Mouse (Mus musculus): ENCODE data around the gene Sqstm1. TPM values are rescaled to one million over a fixed set of nuclear protein-coding genes. Genes with fewer than 3 reads are reported as not detected.

The Sqstm1 gene
- total RNA-seq, 4 experiments from 2014 or later, result 498 to 523 (median 522) TPM

DNA sequence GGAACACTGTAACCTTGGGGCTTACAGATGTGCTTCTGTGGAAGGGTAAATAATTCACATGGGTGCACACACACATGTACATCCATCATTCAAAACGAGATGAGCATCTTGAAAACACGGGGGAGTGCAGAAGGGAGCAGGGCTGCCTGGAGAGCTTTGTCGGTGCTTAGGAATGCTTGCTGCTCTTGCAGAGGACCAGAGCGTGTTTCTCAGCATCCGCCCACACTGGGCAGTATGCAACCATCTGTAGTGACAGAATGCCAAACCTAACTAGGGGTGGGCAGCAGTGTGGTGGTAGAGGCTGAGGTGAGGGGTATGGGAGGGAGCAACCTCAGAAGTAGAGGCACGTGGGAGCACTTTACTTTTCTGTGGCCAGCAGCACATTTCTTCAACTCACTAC is 33.5 kb downstream of the Sqstm1 start:
- no peak for DNase-seq (ENCODE audit: low spot score in 2 of 2)

DNA sequence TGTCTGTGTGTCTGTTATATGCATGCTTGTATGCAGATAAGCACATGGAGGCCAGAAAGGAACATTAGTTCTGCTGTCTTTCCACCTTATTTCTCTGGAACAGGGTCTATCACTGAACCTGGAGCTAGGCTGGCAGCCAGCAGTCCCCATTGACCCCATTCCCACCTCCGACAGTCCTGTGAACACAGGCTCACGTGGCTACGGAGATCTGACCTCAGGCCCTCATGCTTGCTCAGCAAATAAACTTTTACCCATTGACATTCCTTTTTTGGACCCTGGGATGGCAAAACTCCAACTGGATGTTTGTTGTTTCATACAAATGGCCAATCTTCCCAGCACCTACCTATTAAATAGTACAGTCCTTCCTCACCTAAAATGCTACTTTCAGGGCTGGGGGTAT is 34.3 kb downstream of the Sqstm1 start:
- no peak for DNase-seq (ENCODE audit: low spot score in 2 of 2)

DNA sequence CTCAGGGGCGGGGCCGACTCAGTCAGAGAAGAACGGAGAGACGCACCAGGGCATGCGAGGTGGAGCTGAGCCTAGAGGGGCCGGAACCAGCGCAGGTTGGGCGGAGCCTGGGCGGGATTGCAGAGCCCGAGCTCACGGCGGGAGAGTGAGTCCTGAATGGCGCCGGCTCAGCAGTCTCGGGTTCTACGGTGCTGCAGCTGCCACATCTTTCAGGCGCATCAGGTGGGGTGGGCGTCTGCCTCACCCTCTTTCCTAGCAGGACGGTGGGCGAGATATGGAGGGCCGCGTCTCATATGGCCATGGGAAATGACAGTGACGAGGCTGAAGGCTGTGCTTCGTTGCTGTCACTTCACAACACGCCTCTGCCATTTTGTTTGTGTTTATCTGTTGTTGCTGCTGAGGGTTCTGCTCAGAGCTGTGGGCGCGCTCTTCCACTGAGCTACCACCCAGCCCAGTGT is 35.9 kb downstream of the Sqstm1 start:
- peak; percentile 88 to 96 for DNase-seq (ENCODE audit: low spot score in 2 of 2)

DNA sequence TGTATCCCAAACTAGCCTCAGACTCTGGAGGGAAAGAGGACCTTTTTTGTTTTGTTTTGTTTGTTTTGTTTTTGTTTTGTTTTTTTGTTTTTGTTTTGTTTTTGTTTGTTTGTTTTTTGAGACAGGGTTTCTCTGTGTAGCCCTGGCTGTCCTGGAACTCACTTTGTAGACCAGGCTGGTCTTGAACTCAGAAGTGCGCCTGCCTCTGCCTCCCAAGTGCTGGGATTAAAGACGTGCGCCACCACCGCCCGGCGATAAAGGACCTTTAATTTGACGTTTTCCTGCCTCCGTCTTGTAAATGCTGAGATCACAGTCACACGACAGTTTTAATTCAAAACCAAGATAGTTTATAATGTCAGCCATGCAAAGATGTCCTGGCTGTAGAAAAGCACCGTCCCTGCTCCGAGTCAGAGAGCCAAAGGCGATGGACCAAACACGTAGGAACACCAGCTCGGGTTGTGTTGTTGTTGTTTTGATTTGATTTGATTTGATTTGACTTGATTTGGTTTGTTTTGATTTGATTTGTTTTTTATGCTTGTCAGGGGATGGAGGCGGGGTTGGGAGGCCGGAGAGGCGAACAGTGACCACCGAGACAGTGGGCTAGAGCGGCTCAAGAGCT is 36.4 kb downstream of the Sqstm1 start, which contains the start of gene Mrnip:
Mrnip (plus strand) TSS at position 334 of the 619 bp plus-strand sequence.
- peak in 1 of 2 experiments; percentile 24 for DNase-seq (ENCODE audit: low spot score in 2 of 2)

DNA sequence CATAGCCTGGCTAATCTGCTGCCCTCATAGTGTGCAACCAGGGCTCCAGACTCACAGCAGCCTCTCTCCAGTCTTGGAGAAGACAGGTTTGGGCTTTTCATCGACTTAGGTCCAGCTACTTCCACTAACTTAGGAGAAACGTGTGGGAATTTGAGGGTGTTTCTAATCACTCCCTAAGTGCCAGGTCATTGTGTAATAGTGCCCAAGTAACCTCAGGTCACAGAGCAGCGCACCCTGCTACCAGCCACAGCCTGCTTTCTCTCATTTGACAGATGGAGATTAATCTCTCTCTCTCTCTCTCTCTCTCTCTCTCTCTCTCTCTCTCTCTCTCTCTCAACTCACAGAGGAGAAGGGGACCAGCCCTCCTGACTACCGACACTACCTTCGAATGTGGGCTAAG is 42.3 kb downstream of the Sqstm1 start:
- DNase-seq (ENCODE audit: low spot score in 2 of 2), result no peak

DNA sequence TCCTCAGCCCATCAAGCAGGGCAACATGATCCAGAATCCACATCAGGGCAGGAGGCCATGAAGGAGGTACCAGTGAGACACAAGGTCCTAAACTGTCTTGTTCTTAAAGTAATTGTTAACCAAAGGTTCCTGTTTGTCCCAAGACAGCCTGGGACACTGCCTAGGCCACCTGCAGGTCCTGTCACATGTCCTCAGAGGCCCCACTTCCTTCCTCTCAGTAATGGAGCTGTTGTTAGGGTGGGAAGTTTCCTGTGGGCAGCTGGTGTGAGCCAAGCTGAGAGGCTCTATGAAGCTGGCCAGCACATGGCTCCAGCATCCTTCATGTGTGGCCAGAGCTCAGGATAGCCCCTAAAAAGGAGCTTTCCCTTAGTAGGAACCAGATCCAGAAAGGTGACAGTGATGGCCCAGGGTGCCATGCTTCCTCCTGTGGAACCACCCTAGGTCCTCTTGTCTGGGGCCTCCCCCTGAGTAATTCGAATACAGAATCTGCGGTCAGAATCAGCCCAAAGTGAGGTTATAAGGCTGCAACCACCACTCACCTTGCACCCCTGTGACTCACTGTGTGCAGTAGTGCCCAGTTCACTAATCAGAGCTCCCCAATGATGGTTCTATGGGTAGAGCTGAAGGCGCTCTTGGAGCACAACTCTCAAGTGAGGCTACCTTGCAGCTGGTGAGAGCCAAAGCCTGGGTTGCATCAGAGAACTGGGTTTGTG is 48.1 kb downstream of the Sqstm1 start:
- DNase-seq (ENCODE audit: low spot score in 2 of 2), result no peak

DNA sequence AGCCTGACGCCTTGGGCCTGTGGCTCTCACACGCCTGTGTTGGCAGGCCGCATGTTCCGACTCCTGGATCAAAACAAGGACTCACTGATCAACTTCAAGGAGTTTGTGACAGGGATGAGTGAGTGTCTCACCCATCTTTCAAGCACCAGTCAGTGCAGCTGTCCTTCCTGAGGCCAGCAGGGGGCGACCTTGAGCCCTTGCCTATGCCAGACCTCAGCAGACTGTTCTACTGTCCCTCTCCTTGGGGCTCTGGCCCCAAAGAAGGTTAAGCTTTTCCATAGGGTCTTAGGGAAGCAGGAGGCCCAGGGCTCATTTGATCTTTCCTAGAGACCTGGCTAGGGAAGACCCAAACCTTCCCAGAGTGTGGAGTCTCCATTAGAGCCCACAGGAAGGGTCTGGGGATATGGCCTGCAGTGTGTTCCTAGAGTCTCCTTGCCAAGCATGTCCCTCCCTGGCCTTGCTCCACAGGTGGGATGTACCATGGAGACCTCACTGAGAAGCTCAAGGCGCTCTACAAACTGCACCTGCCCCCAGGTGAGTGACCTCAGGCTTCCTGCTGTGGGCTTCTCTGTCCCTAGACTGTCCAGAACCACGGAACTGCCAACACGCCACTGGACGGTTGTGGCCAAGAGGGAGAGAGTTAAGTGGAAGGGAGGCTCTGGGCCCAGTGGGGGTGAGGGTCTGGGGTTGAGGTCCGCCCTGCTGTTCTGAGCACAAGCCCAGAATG is 48.9 kb downstream of the Sqstm1 start:
- DNase-seq (ENCODE audit: low spot score in 2 of 2), result peak in 1 of 2 experiments; percentile 30

DNA sequence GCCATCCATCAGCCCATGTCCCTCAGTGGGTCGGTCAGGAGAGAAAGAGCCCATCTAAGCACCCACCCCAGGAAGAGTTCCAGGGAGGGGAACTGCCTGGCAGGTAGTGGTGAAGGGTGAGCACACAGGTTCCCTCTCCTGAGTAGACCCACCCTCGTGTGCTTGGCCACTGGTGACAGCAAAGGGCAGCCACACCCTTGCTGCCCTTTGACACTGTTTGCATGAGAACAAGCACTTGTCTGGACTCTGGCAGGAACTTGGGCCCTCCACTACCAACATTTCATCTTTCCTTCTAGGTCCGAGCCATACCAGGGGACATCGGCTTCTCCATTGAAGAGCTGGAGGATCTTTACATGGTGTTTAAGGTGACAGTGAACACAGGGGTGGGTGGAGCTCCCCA is 51.3 kb downstream of the Sqstm1 start:
- no peak for DNase-seq (ENCODE audit: low spot score in 2 of 2)

DNA sequence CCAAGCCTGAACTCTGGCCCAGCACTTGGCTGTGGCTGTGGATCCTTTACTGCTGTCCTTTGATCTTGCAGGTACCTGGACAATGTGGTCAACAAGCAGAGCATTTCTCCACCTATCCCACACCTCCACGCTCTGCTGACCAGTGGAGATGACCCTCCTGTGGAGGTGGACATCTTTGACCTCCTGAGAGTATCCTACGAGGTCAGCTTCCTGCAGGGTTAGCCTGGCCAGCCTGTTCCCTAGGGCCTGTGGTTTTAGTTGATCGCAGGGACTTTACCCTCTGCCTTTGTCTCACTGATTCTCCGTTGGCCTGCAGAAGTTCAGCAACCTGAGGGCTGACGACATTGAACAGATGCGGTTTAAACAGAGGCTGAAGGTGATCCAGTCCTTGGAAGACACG is 52.3 kb downstream of the Sqstm1 start:
- no peak for DNase-seq (ENCODE audit: low spot score in 2 of 2)

DNA sequence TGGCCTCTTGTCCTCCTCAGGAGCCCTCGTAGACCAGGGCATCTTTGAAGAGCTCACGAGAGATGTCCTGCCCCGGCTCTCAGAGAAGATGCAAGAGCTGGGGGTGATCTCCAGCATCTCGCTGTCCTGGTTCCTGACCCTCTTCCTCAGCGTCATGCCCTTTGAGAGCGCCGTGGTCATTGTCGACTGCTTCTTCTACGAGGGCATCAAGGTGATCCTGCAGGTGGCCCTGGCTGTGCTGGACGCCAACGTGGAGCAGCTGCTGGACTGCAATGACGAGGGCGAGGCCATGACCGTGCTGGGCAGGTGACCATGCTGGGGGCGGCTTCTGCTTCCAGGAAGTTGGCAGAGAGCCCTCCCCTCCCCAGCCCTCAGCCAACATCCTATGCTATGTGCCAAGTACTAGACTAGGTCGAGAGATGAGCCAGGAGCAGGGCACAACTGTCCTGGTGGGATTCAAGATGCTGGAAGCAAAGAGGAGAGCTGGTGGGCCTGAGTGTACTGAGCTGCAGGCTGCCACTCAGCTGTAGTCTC is 53.8 kb downstream of the Sqstm1 start:
- DNase-seq (ENCODE audit: low spot score in 2 of 2), result no peak

DNA sequence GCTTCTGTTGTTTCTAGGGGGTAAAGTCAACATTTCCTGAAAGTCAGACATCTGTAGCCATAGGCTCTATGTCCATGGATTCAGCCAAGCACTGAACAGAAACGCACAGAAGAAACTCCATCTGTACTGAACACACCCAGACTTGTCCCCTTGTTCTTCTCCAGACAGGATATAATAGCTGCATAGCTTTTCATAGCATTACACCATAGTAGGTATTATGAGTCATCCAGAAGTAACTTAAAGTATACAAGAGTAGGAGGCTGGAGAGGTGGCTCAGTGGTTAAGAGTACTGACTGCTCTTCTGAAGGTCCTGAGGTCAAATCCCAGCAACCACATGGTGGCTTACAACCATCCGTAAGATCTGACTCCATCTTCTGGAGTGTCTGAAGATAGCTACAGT is 54.8 kb downstream of the Sqstm1 start:
- DNase-seq (ENCODE audit: low spot score in 2 of 2), result no peak

DNA sequence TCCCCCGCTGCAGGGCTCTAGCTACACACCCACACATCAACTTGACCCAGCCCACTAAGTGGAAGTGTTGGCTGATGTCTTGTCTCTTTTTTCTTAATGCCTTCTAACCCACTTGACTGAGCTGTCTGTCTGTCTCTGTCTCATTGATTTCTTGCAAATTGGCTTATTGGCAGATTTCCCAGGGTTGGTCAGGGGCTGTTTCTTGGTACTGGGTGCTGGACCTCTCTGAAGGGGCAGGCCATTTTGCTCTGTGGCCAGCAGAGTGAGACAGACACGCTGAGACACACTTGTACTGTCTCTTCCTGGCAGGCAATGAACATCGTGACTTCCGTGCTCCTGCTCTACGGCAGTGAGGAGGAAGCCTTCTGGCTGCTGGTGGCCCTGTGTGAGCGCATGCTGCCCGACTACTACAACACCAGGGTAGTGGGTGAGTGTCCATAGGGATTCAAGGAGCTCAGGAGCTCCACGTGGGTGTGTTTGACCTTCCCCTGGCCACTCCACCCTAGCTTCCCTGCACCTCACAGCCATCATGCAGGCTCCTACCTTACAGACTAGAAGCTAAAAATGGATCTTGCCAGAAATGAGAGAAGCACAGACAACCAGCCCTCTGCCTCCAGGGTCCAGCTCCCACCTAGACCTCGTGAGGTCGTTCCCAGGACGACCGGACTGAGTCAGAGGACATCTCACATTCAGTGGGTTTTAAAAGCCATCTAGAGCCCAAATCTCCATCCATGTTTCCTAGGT is 55.7 kb downstream of the Sqstm1 start:
- no peak for DNase-seq (ENCODE audit: low spot score in 2 of 2)

DNA sequence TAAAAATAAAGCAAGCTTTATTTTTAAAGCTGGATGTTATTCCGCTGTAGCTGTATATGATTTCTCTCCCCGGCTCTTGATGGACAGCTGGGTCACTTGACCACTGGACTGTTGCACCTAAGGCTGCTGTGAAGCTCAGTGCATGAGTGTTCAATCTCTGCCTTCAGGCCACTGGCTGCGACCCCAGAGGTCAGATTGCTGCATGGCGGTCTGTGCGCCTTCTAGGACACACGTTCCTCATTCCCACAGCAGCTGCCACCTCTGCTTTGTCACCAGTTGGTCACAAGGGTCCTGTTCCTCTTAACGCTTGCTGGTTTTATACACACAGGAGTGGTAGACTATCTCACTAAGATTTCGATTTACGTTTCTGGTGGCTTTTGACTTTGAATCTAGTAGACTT is 56.5 kb downstream of the Sqstm1 start:
- DNase-seq (ENCODE audit: low spot score in 2 of 2), result no peak

DNA sequence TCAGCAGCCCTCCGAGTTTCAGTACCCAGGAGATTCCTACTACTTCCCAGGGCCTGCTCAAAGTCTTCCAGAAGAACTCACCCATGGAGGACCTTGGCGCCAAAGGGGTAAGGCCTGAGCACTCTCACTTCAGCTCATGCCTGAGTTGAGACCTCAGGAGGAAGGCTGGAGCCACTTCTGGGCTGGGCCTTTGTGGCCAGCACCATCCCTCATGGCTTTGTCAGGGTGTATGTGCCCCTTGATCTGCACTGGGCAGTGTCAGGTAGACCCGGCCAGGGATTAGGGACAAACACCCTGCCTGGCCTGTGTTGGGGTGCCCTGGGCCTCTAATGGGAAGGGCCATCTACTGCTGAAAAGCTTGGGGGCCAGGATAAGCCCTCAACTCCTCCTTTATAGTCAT is 59.3 kb downstream of the Sqstm1 start:
- DNase-seq (ENCODE audit: low spot score in 2 of 2), result no peak

DNA sequence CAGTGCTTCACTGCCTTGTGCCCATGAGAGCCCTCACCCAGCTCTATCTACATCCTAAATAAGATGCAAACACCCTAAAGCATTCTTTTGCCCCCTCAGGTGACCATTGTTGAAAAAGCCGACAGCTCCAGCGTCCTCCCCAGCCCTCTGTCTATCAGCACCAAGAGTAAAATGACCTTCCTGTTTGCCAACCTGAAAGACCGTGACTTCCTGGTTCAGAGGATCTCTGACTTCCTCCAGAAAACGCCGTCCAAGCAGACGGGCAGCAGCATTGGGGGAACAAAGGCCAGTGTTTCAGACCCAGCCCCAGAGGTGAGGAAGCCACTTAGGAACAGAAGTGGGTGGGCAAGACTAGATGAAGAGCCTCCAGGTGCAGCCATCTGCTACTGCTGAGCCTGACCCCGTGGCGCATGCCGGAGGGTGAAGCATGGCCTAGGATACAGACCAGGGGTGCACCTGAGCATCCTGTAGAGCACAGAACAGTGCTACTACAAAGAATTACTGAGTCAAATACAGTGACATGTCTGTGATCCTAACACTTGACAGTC is 61.0 kb downstream of the Sqstm1 start:
- no peak for DNase-seq (ENCODE audit: low spot score in 2 of 2)

Small RNAs within 50 kb of the gene (microRNA-seq; reads per million reads assigned to microRNA genes)
- gene Mir6919, result 0.44 to 2.7 reads per million in 2 experiments

Other genes starting within 250 kb of the Sqstm1 start
- 100 to 1,000 TPM in 3 of 4 experiments, 10 to 100 TPM in 1; 99.1 to 110 (median 102) TPM for gene Rnf130, start 185.5 kb downstream of the Sqstm1 start, total RNA-seq (2022)
- gene Tbc1d9b, start 79.4 kb downstream of the Sqstm1 start, total RNA-seq (2022), result 100 to 1,000 TPM; 125 to 140 (median 133) TPM
- gene Mrnip, start 36.4 kb downstream of the Sqstm1 start, total RNA-seq (2022), result 10 to 100 TPM; 14.4 to 19.1 (median 15.7) TPM
- 10 to 100 TPM; 61.3 to 68.0 (median 65.8) TPM for gene Mgat4b, start 63 bp upstream of the Sqstm1 start, total RNA-seq (2022)
- 10 to 100 TPM in 1 of 4 experiments, 1 to 10 TPM in 3; 8.0 to 15.8 (median 8.8) TPM for gene Ltc4s, start 27.8 kb upstream of the Sqstm1 start, total RNA-seq (2022)
- 10 to 100 TPM in 3 of 4 experiments, 1 to 10 TPM in 1; 9.9 to 11.1 (median 10.6) TPM for gene Maml1, start 81.5 kb upstream of the Sqstm1 start, total RNA-seq (2022)
- 100 to 1,000 TPM; 371 to 437 (median 413) TPM for gene Canx, start 114.8 kb upstream of the Sqstm1 start, total RNA-seq (2022)
- gene Cby3, start 143.6 kb upstream of the Sqstm1 start, total RNA-seq (2022), result not detected
- gene Hnrnph1, start 166.2 kb upstream of the Sqstm1 start, total RNA-seq (2022), result 100 to 1,000 TPM; 180 to 274 (median 221) TPM
- gene Rufy1, start 220.3 kb upstream of the Sqstm1 start, total RNA-seq (2022), result 10 to 100 TPM; 28.2 to 31.5 (median 29.8) TPM